Mouse (Mus musculus) forebrain, embryonic 10.5 days (tissue): Measurements from ENCODE around the gene Sept9. TPM values are rescaled to one million over a fixed set of nuclear protein-coding genes. Genes with fewer than 3 reads are reported as not detected.

Experiments
- DNase-seq: peaks from one replicate; pipeline ENCODE4 v3.0.0-alpha.2; 2017; ENCODE audit warnings: low spot score; ENCODE audit errors: extremely low spot score
- H3K27ac ChIP-seq: fragments of 300-500 bp; sonication (generic); 2 replicates; pipeline ENCODE4 v1.5.1; 2016; ENCODE audit warnings: mild to moderate bottlenecking
- H3K27me3 ChIP-seq: fragments of 300-500 bp; sonication (generic); 2 replicates; pipeline ENCODE4 v1.6.1; 2016; ENCODE audit warnings: mild to moderate bottlenecking; ENCODE audit not compliant: poor library complexity, severe bottlenecking
- H3K36me3 ChIP-seq: fragments of 300-500 bp; sonication (generic); replicated peaks from 2 replicates; pipeline ENCODE4 v1.6.1; 2016; ENCODE audit warnings: mild to moderate bottlenecking, moderate library complexity
- H3K4me1 ChIP-seq: fragments of 300-500 bp; sonication (generic); 2 replicates; pipeline ENCODE4 v1.6.1; 2016
- H3K4me3 ChIP-seq: fragments of 300-500 bp; sonication (generic); 2 replicates; pipeline ENCODE4 v1.5.1; 2016; ENCODE audit warnings: mild to moderate bottlenecking, moderate library complexity
- H3K9me3 ChIP-seq: fragments of 300-500 bp; sonication (generic); 2 replicates; pipeline ENCODE4 v1.6.1; 2016; ENCODE audit warnings: mild to moderate bottlenecking, moderate library complexity
- WGBS: fragments of 180-500 bp; shearing (Covaris S2); methylation state at CpG from one replicate; pipeline ENCODE4 v1.1.7; 2016; 5-methylcytosine and 5-hydroxymethylcytosine counted together
- polyA plus RNA-seq: library from polyadenylated mRNA; unstranded; fragments of >200 nt; fragmentation: Nextera tagmentation; extraction: Ambion mirVana; gene quantifications from 2 replicates; pipeline ENCODE4 v1.2.1, GENCODE M21; 2016

Gene Sept9
- polyA plus RNA-seq, 1 experiment from 2014 or later, result 206 TPM

- Histone ChIP-seq H3K36me3 (no peaks in the 10 kb centered on the region), H3K27me3 (peaks cover 23% of the 10 kb centered on the region), H3K4me1 (peaks cover 43% of the 10 kb centered on the region), H3K27ac (peak overlapping the region; percentile 69; the same call in 1 of the 2 replicates), H3K4me3 (no peak overlapping the region), H3K9me3 (no peaks in the 10 kb centered on the region)
- WGBS, result 72% methylated on average over 5 of the region's 5 CpGs
- no peak for DNase-seq
Observed at GRCm38 (mm10) chr11:117370262-117370850, 170.9 kb downstream of the Sept9 start.

GRCm38 (mm10) chr11:117372537-117372936, 173.1 kb downstream of the Sept9 start:
- 93% methylated on average over 10 of the region's 10 CpGs for WGBS
- Histone ChIP-seq H3K36me3 (no peaks in the 10 kb centered on the region), H3K27me3 (peaks cover 23% of the 10 kb centered on the region), H3K4me1 (peaks cover 41% of the 10 kb centered on the region), H3K4me3 (no peak overlapping the region), H3K27ac (peak overlapping the region; percentile 69), H3K9me3 (no peaks in the 10 kb centered on the region)
- DNase-seq, result no peak

GRCm38 (mm10) chr11:117373195-117373594, 173.7 kb downstream of the Sept9 start:
- 87% methylated on average over 20 of the region's 20 CpGs for WGBS
- Histone ChIP-seq H3K27ac (peak overlapping the region; percentile 48; the same call in 1 of the 2 replicates), H3K4me3 (no peak overlapping the region), H3K36me3 (no peaks in the 10 kb centered on the region), H3K9me3 (no peaks in the 10 kb centered on the region), H3K4me1 (peaks cover 41% of the 10 kb centered on the region), H3K27me3 (peaks cover 23% of the 10 kb centered on the region)
- no peak for DNase-seq

- Histone ChIP-seq H3K36me3 (no peaks in the 10 kb centered on the region), H3K4me3 (no peak overlapping the region), H3K4me1 (peaks cover 41% of the 10 kb centered on the region), H3K9me3 (no peaks in the 10 kb centered on the region), H3K27ac (peak overlapping the region; percentile 48), H3K27me3 (peaks cover 23% of the 10 kb centered on the region)
- 31% methylated on average over 4 of the region's 4 CpGs for WGBS
- DNase-seq, result no peak
Observed at GRCm38 (mm10) chr11:117373870-117374269, 174.4 kb downstream of the Sept9 start.

- Histone ChIP-seq H3K4me1 (peaks cover 41% of the 10 kb centered on the region), H3K4me3 (no peak overlapping the region), H3K36me3 (no peaks in the 10 kb centered on the region), H3K27ac (peak overlapping the region; percentile 48; the same call in 1 of the 2 replicates), H3K27me3 (peaks cover 23% of the 10 kb centered on the region), H3K9me3 (no peaks in the 10 kb centered on the region)
- no peak for DNase-seq
- WGBS, result 65% methylated on average over 7 of the region's 7 CpGs
Observed at GRCm38 (mm10) chr11:117374288-117374687, 174.8 kb downstream of the Sept9 start.

- Histone ChIP-seq H3K9me3 (no peaks in the 10 kb centered on the region), H3K27ac (no peak overlapping the region), H3K27me3 (peaks cover 37% of the 10 kb centered on the region), H3K36me3 (no peaks in the 10 kb centered on the region), H3K4me3 (no peak overlapping the region), H3K4me1 (peaks cover 19% of the 10 kb centered on the region)
- DNase-seq, result no peak
- WGBS, result 89% methylated on average over 5 of the region's 5 CpGs
Observed at GRCm38 (mm10) chr11:117379774-117380173, 180.3 kb downstream of the Sept9 start.

- 25% methylated on average over 9 of the region's 9 CpGs for WGBS
Observed at GRCm38 (mm10) chr11:117384235-117384634, 184.8 kb downstream of the Sept9 start.

GRCm38 (mm10) chr11:117384897-117385296, 185.4 kb downstream of the Sept9 start:
- H3K9me3 ChIP-seq, result no peaks in the 10 kb centered on the region
- DNase-seq, result peak; percentile 92
- 1% methylated on average over 16 of the region's 16 CpGs for WGBS
- peaks cover 71% of the 10 kb centered on the region for H3K27me3 ChIP-seq
- H3K4me3 ChIP-seq, result no peak overlapping the region
- peaks cover 51% of the 10 kb centered on the region for H3K4me1 ChIP-seq
- H3K27ac ChIP-seq, result no peak overlapping the region; the same call in none of the 2 replicates
- no peaks in the 10 kb centered on the region for H3K36me3 ChIP-seq

More at GRCm38 (mm10) chr11:117384235-117384634, 184.8 kb downstream of the Sept9 start:
- peaks cover 46% of the 10 kb centered on the region for H3K4me1 ChIP-seq
- no peak overlapping the region for H3K27ac ChIP-seq
- H3K4me3 ChIP-seq, result no peak overlapping the region
- no peaks in the 10 kb centered on the region for H3K36me3 ChIP-seq
- DNase-seq, result no peak
- no peaks in the 10 kb centered on the region for H3K9me3 ChIP-seq
- peaks cover 68% of the 10 kb centered on the region for H3K27me3 ChIP-seq

- H3K4me1 ChIP-seq, result peaks cover 57% of the 10 kb centered on the region
- 57% methylated on average over 15 of the region's 15 CpGs for WGBS
- H3K27me3 ChIP-seq, result peaks cover 71% of the 10 kb centered on the region
- H3K4me3 ChIP-seq, result no peak overlapping the region
- H3K9me3 ChIP-seq, result no peaks in the 10 kb centered on the region
- H3K27ac ChIP-seq, result no peak overlapping the region
- no peaks in the 10 kb centered on the region for H3K36me3 ChIP-seq
- DNase-seq, result no peak
Observed at GRCm38 (mm10) chr11:117385331-117386103, 186.1 kb downstream of the Sept9 start.

- Histone ChIP-seq H3K36me3 (no peaks in the 10 kb centered on the region), H3K9me3 (no peaks in the 10 kb centered on the region), H3K4me1 (peaks cover 69% of the 10 kb centered on the region), H3K27ac (no peak overlapping the region), H3K27me3 (peaks cover 65% of the 10 kb centered on the region), H3K4me3 (no peak overlapping the region)
- WGBS, result 81% methylated on average over 10 of the region's 10 CpGs
- no peak for DNase-seq
Observed at GRCm38 (mm10) chr11:117387241-117387640, 187.8 kb downstream of the Sept9 start.

GRCm38 (mm10) chr11:117390001-117390402, 190.5 kb downstream of the Sept9 start:
- Histone ChIP-seq H3K27me3 (peaks cover 62% of the 10 kb centered on the region), H3K9me3 (no peaks in the 10 kb centered on the region), H3K36me3 (no peaks in the 10 kb centered on the region), H3K27ac (no peak overlapping the region), H3K4me3 (no peak overlapping the region), H3K4me1 (peaks cover 62% of the 10 kb centered on the region)
- DNase-seq, result peak; percentile 70
- 35% methylated on average over 12 of the region's 12 CpGs for WGBS

GRCm38 (mm10) chr11:117390774-117391534, 191.5 kb downstream of the Sept9 start:
- 24% methylated on average over 7 of the region's 7 CpGs for WGBS
- H3K9me3 ChIP-seq, result no peaks in the 10 kb centered on the region
- H3K4me1 ChIP-seq, result peaks cover 62% of the 10 kb centered on the region
- peak overlapping the region; percentile 40; the same call in 1 of the 2 replicates for H3K27ac ChIP-seq
- peaks cover 67% of the 10 kb centered on the region for H3K27me3 ChIP-seq
- H3K36me3 ChIP-seq, result no peaks in the 10 kb centered on the region
- H3K4me3 ChIP-seq, result no peak overlapping the region
- no peak for DNase-seq
